Mouse (Mus musculus): Measurements from ENCODE around the gene Tec.

DNA sequence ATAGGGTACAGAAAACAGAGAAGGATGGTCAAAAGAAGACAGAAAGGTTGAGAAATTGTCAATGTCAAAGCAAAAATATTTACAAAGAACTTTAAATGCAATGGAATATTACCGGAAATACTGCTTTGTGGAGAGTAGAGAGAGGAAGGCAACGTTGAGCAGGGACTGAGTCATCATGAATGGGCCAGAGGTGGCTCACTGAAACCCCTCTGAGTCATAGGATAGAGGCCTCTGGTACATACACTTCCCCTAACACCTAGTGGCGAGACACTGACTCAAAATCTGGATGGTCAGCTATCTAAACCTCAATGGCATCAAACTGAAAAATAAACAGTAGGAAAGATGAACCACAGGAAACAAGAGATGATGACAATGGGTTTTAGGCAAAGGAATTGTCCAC lies 142.9 kb downstream of the Tec start:
- no peak for TF ChIP-seq CTCF (IDR thresholded peaks at IDR 0.05; ENCODE audit: low read depth, low read length)
- TF ChIP-seq POLR2A (IDR thresholded peaks at IDR 0.05; ENCODE audit: extremely low read depth, insufficient read depth, low read length): no peak
